Mouse (Mus musculus) heart, postnatal 4 days (tissue): ENCODE measurements around the gene Ttc21a. TPM values are rescaled to one million over a fixed set of nuclear protein-coding genes. Genes with fewer than 3 reads are reported as not detected.

ENCODE experiments used
- DNase-seq: peaks from one replicate; pipeline ENCODE4 v3.0.0; 2021
- total RNA-seq, 2 experiments: library from RNA; stranded (reverse); gene quantifications; 2 replicates each; pipeline ENCODE4 v1.2.3; 2021

Ttc21a gene
- total RNA-seq, 2 experiments from 2014 or later = 0.07 TPM; not detected in 1

DNA sequence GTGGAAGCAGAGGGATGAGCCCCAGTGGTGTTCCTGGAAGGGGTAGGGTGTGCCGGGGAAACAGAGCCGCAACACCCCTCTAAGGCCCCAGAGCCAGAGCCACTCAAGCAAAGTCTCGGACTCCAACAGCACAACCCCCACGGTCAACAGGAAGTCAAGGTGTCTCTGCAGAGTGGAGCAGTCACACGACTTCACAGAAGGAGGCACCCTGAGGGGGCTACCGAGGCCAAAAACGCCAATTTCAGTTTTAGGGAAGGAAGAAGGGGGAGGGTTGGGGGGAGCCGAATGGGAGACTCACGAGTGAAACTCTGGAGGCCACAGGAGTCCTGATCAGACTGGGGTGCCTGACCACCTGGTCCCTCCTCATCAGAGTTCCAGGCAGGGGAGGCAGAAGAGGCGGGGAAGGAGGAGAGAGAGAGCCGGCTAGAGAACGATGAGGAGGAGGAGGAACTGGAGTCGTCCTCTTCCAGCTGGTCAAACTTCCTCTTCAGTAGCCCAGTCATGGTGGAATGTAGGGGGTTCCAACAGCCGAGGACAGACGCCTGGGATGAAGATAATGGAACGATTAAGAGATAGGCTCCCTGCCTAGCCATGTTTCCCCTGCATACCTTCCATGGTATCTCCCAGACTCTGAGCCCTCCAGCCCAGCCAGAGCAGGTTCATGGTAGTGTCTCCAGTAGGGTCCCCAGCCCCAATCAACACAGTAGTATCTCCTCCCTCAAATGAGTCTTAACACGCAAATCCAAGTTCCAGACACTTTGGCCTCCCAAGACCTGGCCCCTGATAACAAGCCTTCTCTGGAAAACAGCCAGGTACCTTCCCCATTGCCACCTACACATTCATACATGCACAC lies 39.5 kb downstream of the Ttc21a start:
- no peak for DNase-seq

DNA sequence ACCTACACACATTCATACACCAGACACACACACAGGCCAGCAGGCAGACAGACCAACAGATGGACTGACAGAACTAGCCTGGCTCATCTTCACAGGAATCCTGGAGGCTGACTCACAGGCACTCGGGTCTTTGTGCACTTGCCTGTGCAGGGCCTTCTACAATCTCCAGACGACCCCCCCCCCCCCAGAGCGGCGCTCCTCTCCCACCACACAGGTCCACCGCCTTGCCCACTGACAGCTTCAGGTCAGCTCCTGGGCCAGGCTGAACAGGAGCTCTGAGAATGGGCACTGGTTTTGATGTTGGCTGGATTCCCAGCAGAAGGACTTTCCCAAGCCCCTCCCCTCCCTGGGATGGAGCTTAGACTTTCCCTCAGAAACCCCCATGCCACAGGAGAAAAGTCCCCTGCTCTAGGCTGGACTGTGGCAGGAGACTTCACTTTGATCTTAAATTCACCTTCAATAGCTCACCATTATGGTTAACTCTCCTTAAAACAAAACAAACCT lies 40.2 kb downstream of the Ttc21a start:
- DNase-seq = peak; percentile 58

DNA sequence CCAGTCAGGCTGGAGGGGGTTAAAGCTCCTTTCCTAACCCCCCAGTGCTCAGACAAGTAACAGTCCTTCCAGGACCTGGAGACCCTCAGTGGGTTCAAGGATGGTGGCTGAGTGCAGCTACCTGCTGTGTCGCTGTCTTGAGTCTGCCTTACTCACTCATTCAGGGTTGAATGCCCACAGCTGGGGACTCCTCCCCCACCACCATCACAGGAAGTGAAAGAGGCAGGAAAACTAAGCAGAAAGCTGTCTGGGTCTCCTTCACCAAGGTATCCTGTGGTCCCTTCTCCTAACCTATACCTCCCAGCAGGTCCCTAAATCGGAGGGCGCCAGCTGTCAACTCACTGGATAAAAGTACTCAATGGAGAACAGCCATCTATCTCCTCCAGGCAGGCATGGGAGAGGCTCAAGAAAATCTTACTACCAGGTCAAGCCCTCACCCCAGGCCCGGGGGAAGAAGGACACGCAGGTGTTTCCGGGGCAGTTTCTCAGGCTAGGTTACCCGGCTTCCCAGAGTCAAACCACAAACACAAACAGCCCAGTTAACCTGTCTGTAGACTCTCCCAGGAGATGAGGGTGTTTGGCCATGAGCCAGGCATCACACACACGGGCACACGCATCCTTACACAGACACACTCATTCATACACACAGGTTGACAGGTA lies 40.9 kb downstream of the Ttc21a start:
- no peak for DNase-seq

GRCm38 (mm10) chr9:119978811-119979441 lies 41.5 kb downstream of the Ttc21a start:
- DNase-seq = no peak

- no peak for DNase-seq
These were observed 42.3 kb downstream of the Ttc21a start for GRCm38 (mm10) chr9:119979749-119980148.

- peak; percentile 48 for DNase-seq
These were observed 43.4 kb downstream of the Ttc21a start for GRCm38 (mm10) chr9:119980770-119981182.

GRCm38 (mm10) chr9:119981183-119982179 lies 44.1 kb downstream of the Ttc21a start:
- peak; percentile 85 for DNase-seq

DNA sequence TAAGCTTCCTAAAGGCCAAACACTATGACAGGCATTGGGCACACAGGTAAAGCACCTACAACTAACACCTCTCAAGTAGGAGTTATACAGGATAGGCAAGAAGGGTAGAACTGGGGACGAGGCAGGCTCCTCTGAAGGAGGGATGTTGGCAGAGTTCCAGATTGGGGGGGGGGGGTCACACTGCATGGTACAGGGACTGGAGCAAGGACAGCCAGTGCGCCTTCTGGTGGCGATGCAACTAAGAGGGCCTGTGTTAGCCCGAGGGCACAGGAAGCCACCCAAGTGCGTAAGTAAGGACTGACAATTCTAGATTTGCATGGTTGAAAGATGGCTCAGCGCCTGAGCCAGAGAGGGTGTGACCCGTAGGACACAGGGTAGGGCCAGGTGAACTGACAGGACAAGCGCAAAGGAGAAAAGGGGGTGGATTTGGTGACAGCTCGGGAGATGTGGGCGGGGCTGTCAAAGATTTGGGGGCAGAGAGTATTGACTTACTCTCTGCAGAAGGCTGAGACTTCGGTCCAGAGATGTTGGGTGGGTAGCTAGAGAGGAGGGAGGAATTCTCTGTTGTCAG lies 44.9 kb downstream of the Ttc21a start:
- DNase-seq = peak; percentile 78

DNA sequence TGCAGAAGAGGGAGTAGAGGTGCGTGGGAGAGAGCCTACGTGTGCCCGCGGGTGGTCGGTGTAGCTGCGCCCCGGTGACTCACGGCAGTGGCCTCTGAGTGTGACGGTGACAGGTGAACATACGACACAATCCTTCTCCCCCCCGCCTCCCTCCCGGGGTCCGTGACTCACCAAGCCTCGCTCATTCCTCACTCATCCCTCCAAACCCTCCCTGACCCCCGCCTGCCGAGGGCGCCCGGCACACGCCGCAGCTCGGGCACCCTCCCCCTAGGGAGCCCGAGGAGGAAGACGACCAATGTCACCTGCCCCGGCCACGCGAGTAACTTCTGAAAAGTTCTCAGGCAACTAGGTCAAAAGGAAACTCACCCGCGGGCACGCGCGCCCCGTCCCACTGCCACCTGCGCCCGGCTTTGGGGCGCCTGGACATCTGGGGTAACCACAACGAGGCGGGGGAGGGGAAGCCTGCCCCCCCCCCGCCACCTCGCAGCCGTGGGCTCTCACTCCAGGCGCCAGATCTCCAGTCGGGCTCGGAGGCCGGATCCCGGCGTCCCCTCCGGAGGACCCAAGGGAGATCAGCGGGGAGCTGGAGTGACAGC lies 45.6 kb downstream of the Ttc21a start:
- peak; percentile 64 for DNase-seq

DNA sequence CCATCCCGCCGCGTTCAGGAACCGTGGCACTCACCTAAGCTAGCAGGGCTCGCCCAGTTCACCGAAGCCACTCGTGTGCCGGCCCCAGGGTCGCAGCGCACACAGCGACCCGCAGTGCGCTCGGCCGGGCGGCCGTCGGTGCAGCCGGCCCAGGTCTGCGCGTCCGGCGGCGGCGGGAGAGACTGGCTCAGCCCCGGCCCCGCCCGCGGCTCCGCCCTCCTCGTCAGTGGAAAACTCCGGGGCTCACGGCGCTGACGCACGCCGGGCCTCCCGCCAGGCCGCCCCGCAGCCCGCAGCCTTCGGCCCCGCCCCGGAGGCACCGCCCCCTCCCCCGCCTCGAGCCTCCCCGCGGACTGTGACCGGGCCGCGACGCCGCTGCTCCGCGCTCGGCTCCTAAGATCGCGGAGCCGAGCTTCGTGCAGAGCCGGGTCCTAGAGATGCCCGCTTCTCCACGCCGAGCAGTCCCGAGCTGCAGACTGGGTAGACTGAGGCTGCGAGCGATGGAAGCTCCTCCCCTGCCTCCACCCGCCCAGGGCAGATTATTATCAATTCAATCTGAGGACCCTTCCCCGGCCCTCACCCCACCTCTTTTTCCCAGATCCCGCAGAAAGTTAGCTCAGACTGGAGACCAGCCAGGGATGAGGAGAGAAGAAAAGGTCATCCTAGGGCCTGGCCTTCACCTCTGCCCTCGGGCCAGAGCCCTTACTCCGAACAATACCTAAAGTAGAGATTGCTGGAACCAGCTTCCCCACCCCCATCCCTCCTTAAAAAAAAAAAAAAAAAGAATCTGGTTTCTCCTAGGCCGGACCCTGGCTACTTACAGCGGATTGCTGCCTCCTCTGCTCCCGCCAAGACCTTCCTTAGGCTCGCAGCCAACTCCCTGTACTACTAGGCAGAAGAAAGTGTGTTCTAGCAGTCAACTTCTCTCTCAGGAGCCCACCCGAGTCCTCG lies 46.5 kb downstream of the Ttc21a start:
- peak; percentile 95 for DNase-seq

DNA sequence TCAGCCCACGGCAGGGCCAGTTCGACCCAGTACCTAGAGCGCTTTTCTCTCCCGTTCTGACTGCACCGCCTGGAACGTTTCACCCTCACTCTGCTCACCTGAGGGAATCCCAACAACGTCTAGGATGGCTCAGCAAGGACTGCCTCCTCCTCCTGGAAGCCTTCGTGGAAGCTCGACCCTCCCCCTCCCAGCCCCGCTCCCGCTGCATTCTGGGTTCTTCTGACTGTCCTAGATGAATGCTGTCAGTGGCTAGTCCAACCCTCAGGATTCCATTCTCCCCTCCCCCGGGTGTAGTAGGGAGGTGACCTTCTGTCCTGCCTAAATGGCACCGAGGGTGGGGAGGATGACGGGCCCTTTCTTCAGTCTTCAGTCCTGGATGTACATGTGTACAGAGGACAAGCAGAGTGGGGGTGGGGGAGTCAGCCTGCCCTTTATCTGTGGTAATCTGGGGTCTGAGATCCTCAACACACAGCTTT lies 47.2 kb downstream of the Ttc21a start, which contains the start of gene Csrnp1:
Csrnp1 (minus strand) TSS at position 123 of the 476 bp plus-strand sequence.
- DNase-seq = peak; percentile 48

DNA sequence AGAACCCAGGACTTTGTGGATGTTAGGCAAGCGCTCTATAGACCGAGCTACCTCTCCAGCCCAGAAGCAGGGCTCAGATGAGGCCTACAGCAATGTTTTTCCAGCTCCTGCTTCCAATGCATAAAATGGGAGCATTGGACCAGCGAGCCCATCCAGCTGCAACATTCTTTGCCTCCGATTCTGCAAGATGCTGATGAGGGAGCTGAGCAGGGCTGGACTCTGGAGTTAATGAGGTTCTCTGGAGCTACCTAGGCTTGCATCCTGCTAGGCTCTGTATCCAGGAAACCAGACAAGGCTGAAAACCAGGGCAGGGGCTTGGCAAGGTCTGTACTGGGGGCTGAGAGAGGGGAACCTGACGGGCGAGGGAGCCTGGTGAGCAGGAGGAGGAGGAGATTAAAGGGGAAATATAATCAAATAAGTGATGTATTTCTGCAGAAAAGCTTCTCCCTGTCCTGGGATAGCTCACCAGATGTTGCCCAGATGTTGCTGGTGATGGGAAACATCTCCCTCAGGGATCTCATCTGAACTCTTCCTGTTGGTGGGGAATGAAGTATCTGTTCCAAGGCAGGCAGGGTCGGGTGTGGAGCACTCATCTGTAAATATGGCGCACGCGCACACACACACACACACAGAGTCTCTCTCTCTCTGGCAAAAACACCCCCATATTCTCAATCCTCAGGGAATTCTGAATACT lies 48.6 kb downstream of the Ttc21a start:
- no peak for DNase-seq

- DNase-seq = no peak
These were observed 50.9 kb downstream of the Ttc21a start for GRCm38 (mm10) chr9:119988304-119988703.

- DNase-seq = no peak
These were observed 53.9 kb downstream of the Ttc21a start for GRCm38 (mm10) chr9:119991310-119991709.

DNA sequence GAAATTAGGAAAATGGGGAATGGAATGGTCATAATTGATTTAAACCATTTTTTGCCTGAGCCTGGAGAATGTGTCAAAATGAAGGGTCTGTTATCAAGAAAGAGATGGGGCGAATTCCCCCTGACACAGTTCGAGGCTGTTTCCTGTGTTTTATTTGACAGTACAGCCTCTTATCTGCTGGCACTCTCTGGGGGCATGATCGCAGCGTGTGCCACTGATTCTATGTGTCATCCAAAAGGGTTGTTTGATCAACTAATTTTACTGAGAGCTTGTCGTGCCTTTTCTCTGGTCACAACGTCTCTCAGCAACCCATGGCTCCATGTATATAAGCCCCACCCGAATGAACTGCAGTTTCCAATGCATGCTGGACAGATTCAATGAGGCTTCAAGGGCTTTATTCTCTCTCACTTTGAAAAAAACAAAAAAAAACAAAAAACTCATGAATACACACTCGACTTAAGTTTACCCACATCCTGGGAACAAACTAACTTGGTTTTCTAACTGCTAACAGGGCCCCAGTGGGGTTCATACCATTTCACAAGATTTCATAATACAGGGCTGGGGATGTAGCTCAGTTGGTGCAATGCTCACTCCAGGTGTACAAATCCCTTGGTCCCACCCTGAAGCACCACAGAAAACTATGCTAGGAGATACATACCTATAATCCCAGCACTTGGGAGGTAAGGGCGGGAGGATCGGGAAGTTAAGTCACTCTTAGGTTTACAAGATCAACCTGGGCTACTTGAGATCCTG lies 55.9 kb downstream of the Ttc21a start:
- no peak for DNase-seq

- DNase-seq = no peak
These were observed 56.8 kb downstream of the Ttc21a start for GRCm38 (mm10) chr9:119994207-119994606.

DNA sequence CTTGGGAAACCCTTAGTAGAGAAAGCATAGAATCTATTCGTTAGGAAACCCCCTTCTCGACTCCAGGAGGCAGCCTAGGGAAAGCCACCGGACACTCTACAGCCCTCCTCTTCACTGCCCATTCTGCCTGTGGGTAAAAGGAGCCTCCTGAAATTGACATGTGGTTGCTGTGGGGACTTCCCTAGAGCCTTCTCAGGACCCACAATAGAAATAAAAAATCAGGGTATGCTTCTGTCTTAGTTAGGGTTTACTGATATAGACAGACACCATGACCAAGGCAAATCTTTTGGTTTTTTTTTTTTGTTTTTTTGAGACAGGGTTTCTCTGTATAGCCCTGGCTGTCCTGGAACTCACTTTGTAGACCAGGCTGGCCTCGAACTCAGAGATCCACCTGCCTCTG lies 58.7 kb downstream of the Ttc21a start:
- DNase-seq = no peak

DNA sequence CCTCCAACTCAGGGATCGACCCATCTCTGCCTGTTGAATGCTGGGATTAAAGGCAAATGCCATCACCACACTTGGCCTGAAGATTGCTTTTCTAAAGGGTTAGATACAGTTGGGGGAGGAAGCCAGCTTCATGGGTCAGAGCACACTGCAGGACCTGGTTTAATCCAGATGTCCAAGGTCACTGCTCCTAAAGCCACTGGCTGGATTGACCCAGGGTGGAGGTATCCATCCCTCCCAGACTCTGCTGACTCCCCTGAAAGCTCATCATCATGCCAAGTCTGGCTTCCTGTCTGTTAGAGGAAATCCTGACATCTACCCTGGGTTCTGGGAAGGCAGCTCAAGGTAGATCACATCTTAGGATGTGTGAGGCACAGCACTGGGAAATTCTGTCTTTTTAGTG lies 61.4 kb downstream of the Ttc21a start:
- DNase-seq = no peak
